Mouse (Mus musculus) frontal cortex, postnatal 25 days (tissue): ENCODE data around the gene Rnf144b.

Experiments used
- DNase-seq, 2 experiments: peaks; one replicate each; pipeline ENCODE4 v3.0.0; 2022; ENCODE audit warnings: low spot score in 2 of 2

Gene Rnf144b

GRCm38 (mm10) chr13:47124449-47124848, 2.0 kb downstream of the Rnf144b start:
- no peak for DNase-seq

- no peak for DNase-seq
These were observed 2.5 kb downstream of the Rnf144b start for GRCm38 (mm10) chr13:47124986-47125385.

GRCm38 (mm10) chr13:47125595-47125994, 3.1 kb downstream of the Rnf144b start:
- DNase-seq = no peak

GRCm38 (mm10) chr13:47129090-47129489, 6.6 kb downstream of the Rnf144b start:
- DNase-seq = no peak

GRCm38 (mm10) chr13:47133058-47133457, 10.6 kb downstream of the Rnf144b start:
- no peak for DNase-seq

GRCm38 (mm10) chr13:47134836-47135235, 12.4 kb downstream of the Rnf144b start:
- DNase-seq = no peak

GRCm38 (mm10) chr13:47135741-47136140, 13.3 kb downstream of the Rnf144b start:
- no peak for DNase-seq

GRCm38 (mm10) chr13:47142764-47143163, 20.3 kb downstream of the Rnf144b start:
- no peak for DNase-seq

GRCm38 (mm10) chr13:47145939-47146338, 23.5 kb downstream of the Rnf144b start:
- no peak for DNase-seq

GRCm38 (mm10) chr13:47146388-47146787, 23.9 kb downstream of the Rnf144b start:
- no peak for DNase-seq

- DNase-seq = peak in 1 of 2 experiments; percentile 55
These were observed 26.1 kb downstream of the Rnf144b start for GRCm38 (mm10) chr13:47148573-47148972.

GRCm38 (mm10) chr13:47149993-47150392, 27.5 kb downstream of the Rnf144b start:
- no peak for DNase-seq

- DNase-seq = no peak
These were observed 28.6 kb downstream of the Rnf144b start for GRCm38 (mm10) chr13:47151060-47151459.

GRCm38 (mm10) chr13:47152390-47152789, 29.9 kb downstream of the Rnf144b start:
- no peak for DNase-seq

- no peak for DNase-seq
These were observed 30.8 kb downstream of the Rnf144b start for GRCm38 (mm10) chr13:47153206-47153605.

GRCm38 (mm10) chr13:47154866-47155265, 32.4 kb downstream of the Rnf144b start:
- DNase-seq = no peak

GRCm38 (mm10) chr13:47156841-47157240, 34.4 kb downstream of the Rnf144b start:
- DNase-seq = no peak

GRCm38 (mm10) chr13:47162001-47162400, 39.5 kb downstream of the Rnf144b start:
- no peak for DNase-seq

GRCm38 (mm10) chr13:47164732-47165131, 42.3 kb downstream of the Rnf144b start:
- no peak for DNase-seq

GRCm38 (mm10) chr13:47165261-47165660, 42.8 kb downstream of the Rnf144b start:
- DNase-seq = no peak

GRCm38 (mm10) chr13:47168484-47168883, 46.0 kb downstream of the Rnf144b start:
- DNase-seq = no peak

- no peak for DNase-seq
These were observed 47.6 kb downstream of the Rnf144b start for GRCm38 (mm10) chr13:47170026-47170425.

GRCm38 (mm10) chr13:47170811-47171555, 48.5 kb downstream of the Rnf144b start:
- no peak for DNase-seq

GRCm38 (mm10) chr13:47172891-47173290, 50.4 kb downstream of the Rnf144b start:
- DNase-seq = no peak
